Mouse (Mus musculus) forebrain, embryonic 15.5 days (tissue): ENCODE data around the gene Cdkn3. TPM values are rescaled to one million over a fixed set of nuclear protein-coding genes. Genes with fewer than 3 reads are reported as not detected.

Experiments used
- ATAC-seq: fragments of 200-750 bp; cut with Nextera tagmentation; replicated peaks from 2 replicates; pipeline ENCODE4 v1.8.0; 2017; ENCODE audit warnings: mild to moderate bottlenecking, moderate TSS enrichment, moderate library complexity
- H3K27ac ChIP-seq: fragments of 300-500 bp; sonication (generic); replicated peaks from 2 replicates; pipeline ENCODE4 v1.5.1; 2015; ENCODE audit warnings: mild to moderate bottlenecking, inconsistent platforms
- H3K27me3 ChIP-seq: fragments of 300-500 bp; sonication (generic); 2 replicates; pipeline ENCODE4 v1.6.1; 2015; ENCODE audit warnings: inconsistent platforms
- H3K36me3 ChIP-seq: fragments of 300-500 bp; sonication (generic); 2 replicates; pipeline ENCODE4 v1.6.1; 2015; ENCODE audit warnings: mild to moderate bottlenecking, inconsistent platforms
- H3K4me1 ChIP-seq: fragments of 300-500 bp; sonication (generic); 2 replicates; pipeline ENCODE4 v1.6.1; 2015; ENCODE audit warnings: inconsistent platforms
- H3K4me2 ChIP-seq: fragments of 300-500 bp; sonication (generic); replicated peaks from 2 replicates; pipeline ENCODE4 v1.6.1; 2015; ENCODE audit warnings: mild to moderate bottlenecking, inconsistent platforms
- H3K4me3 ChIP-seq: fragments of 300-500 bp; sonication (generic); 2 replicates; pipeline ENCODE4 v1.5.1; 2015; ENCODE audit warnings: mild to moderate bottlenecking, inconsistent platforms
- H3K9ac ChIP-seq: fragments of 300-500 bp; sonication (generic); replicated peaks from 2 replicates; pipeline ENCODE4 v1.6.1; 2015; ENCODE audit warnings: mild to moderate bottlenecking, inconsistent platforms
- H3K9me3 ChIP-seq: fragments of 300-500 bp; sonication (generic); 2 replicates; pipeline ENCODE4 v1.6.1; 2016; ENCODE audit warnings: inconsistent platforms
- WGBS: fragments of 180-500 bp; shearing (Covaris S2); methylation state at CpG from one replicate; pipeline ENCODE4 v1.1.7; 2015; ENCODE audit warnings: mixed read lengths; 5-methylcytosine and 5-hydroxymethylcytosine counted together
- polyA plus RNA-seq: library from polyadenylated mRNA; unstranded; fragments of >200 nt; fragmentation: Nextera tagmentation; extraction: Ambion mirVana; gene quantifications from 2 replicates; pipeline ENCODE4 v1.2.1, GENCODE M21; 2015

The Cdkn3 gene
- polyA plus RNA-seq, 1 experiment from 2014 or later, result 16.8 TPM

DNA sequence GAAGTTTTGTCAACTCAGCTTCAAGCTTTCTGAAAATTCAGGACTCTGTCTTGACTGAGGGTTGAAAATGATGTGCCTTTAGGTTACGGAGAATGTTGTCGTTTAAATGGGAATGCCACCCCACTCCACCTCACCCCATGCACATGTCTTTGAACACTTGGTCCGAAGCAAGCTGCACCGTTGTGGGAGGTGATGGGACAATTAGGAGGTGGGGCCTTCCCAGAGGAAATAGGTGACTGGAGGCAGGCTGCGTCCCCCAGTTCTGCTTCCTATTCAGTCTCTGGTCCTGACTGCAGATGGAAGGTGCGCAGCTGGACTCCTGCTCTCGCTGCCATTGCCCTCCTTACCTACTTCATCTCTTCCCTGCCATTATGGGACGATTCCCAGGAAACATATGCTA, 4.5 kb upstream of the Cdkn3 start:
- no peaks in the 10 kb centered on the region for H3K9me3 ChIP-seq
- H3K4me3 ChIP-seq, result no peak overlapping the region
- H3K4me2 ChIP-seq, result no peak overlapping the region
- no peak overlapping the region for H3K27ac ChIP-seq
- H3K9ac ChIP-seq, result no peak overlapping the region
- ATAC-seq, result no peak
- peaks cover 3% of the 10 kb centered on the region for H3K4me1 ChIP-seq
- no peaks in the 10 kb centered on the region for H3K27me3 ChIP-seq
- no peaks in the 10 kb centered on the region for H3K36me3 ChIP-seq
- WGBS, result 95% methylated on average over 8 of the region's 8 CpGs

DNA sequence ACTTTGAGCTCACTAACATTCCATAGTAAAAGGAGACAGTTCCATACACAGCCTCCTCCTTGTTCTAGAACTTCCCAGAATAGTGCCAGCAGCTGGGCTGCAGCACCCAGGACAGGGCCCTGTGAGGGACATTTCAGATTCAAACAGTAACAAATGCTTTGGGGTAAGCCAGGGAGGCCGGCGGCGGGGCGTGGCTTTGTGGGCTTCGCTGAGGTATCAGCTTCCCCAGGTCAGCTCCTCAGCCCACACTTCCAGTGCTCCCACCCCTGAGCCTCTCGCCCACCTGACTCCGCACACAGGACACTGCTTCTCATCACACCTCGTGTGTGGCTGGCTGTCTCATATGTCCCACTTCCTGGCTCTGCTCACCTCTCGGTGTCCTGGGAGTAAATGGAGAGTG, 2.6 kb upstream of the Cdkn3 start:
- Histone ChIP-seq H3K9ac (no peak overlapping the region), H3K4me1 (peaks cover 9% of the 10 kb centered on the region), H3K4me3 (no peak overlapping the region), H3K4me2 (no peak overlapping the region), H3K9me3 (no peaks in the 10 kb centered on the region), H3K27me3 (no peaks in the 10 kb centered on the region), H3K27ac (no peak overlapping the region), H3K36me3 (no peaks in the 10 kb centered on the region)
- 69% methylated on average over 9 of the region's 9 CpGs for WGBS
- ATAC-seq, result no peak

DNA sequence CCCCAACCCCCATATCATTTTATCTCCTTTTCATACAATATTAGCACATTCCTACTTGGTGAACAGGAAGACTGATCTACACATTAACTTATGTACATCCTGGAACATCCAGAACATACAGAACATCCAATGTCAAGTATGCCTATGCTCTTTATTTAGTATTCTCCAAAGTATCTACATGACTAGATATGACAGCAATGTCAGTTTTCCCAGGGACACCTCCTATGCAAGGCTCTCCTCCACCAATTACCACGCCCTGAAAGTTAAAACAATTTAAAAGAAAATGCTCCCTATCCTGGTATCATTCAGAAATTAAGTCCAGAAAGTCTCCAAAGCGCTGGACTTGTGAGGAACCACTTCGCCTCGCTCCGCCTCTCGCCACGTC, 379 bp upstream of the Cdkn3 start:
- Histone ChIP-seq H3K4me2 (peak overlapping the region; percentile 94), H3K4me3 (peak overlapping the region; percentile 56), H3K27ac (no peak overlapping the region), H3K9me3 (no peaks in the 10 kb centered on the region), H3K27me3 (no peaks in the 10 kb centered on the region), H3K36me3 (no peaks in the 10 kb centered on the region), H3K4me1 (peaks cover 9% of the 10 kb centered on the region), H3K9ac (no peak overlapping the region)
- WGBS, result 2% methylated on average over 7 of the region's 7 CpGs
- no peak for ATAC-seq

DNA sequence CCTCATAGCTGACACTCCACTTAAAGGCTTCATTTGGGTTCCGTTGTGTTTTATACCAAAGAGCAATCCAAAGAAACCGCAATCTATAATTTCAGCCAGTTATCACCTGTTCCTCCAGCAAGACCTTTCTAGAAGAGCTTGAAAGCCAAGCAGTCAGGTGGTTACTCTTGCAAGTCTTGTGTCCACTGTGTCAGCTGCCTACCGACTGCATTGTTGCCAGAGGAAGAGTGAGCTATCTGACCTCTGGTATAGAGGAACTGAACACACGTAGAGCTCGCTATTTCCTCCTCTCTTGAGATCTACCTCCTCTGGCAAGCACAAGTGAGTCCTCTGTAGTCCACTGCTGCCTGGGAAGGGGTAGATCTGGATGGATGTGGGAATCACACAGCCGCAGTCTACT, 845 bp downstream of the Cdkn3 start:
- peak overlapping the region; percentile 94 for H3K4me2 ChIP-seq
- no peak overlapping the region for H3K27ac ChIP-seq
- H3K27me3 ChIP-seq, result no peaks in the 10 kb centered on the region
- H3K4me1 ChIP-seq, result peaks cover 9% of the 10 kb centered on the region
- H3K4me3 ChIP-seq, result peak overlapping the region; percentile 56
- no peaks in the 10 kb centered on the region for H3K9me3 ChIP-seq
- H3K36me3 ChIP-seq, result no peaks in the 10 kb centered on the region
- 49% methylated on average over 6 of the region's 6 CpGs for WGBS
- peak overlapping the region; percentile 65; the same call in 1 of the 2 replicates for H3K9ac ChIP-seq
- no peak for ATAC-seq

DNA sequence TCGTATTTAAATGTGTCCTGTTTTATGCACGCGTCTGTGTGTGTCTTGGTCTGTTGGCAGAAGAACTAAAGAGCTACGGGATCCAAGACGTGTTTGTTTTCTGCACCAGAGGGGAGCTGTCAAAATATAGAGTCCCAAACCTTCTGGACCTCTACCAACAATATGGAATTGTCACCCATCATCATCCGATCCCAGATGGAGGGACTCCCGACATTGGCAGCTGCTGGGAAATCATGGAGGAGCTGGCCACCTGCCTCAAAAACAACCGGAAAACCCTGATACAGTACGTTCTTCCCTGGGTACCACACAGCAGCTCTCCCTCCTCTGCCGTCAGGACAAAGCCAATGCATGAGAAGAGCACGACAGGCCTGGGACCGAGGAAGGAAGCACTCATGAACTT, 6.8 kb downstream of the Cdkn3 start:
- Histone ChIP-seq H3K4me2 (no peak overlapping the region), H3K9me3 (no peaks in the 10 kb centered on the region), H3K9ac (no peak overlapping the region), H3K4me1 (no peaks in the 10 kb centered on the region; the same call in 1 of the 2 replicates), H3K4me3 (no peak overlapping the region), H3K27ac (no peak overlapping the region), H3K36me3 (peaks cover 12% of the 10 kb centered on the region; the same call in 1 of the 2 replicates), H3K27me3 (0 out of 2 replicates have a peak, but pooled peaks cover 6% of the 10 kb centered on the region)
- WGBS, result 61% methylated on average over 12 of the region's 12 CpGs
- ATAC-seq, result peak; percentile 87

DNA sequence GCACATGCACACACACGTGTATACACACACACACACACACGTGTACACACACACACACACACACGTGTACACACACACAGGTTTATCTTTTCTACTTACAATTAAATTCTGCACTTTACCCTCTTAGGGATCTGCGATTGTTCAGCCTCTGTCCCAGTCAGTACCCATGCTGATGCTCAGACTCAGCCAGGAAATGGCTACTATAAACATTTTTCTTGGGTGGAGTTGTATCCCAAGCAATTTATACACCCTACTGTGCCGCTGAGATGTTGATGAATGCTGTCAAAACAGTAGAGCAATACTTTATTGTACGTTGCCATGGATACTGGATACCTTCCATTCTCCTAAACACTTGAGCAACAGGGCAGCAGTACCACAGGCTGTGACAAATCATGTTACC, 9.7 kb downstream of the Cdkn3 start:
- Histone ChIP-seq H3K4me3 (no peak overlapping the region), H3K4me1 (no peaks in the 10 kb centered on the region; the same call in 1 of the 2 replicates), H3K9ac (no peak overlapping the region), H3K9me3 (no peaks in the 10 kb centered on the region), H3K36me3 (peaks cover 20% of the 10 kb centered on the region), H3K27ac (no peak overlapping the region), H3K4me2 (no peak overlapping the region), H3K27me3 (0 out of 2 replicates have a peak, but pooled peaks cover 6% of the 10 kb centered on the region)
- ATAC-seq, result no peak
- 82% methylated on average over 6 of the region's 6 CpGs for WGBS

DNA sequence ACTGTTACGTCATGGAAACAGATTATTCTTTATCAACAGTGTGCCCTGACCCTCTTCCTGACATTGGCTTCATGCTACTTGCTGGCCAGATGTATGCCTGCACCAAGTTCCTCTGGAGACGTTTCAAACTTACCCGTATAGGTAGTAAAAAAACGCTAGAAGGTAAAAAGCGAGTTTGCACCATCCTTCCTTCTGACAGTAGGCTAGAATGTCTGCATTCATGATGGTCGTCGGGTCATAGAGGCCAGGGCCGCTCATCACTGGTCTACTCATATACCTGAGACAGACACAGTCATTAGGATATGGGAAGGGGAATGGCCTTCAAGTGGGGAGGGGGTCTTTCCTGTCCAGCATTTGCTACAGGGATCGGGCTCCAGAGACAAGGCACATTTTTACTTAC, 18.4 kb downstream of the Cdkn3 start:
- Histone ChIP-seq H3K9me3 (no peaks in the 10 kb centered on the region), H3K27ac (no peak overlapping the region), H3K4me1 (no peaks in the 10 kb centered on the region), H3K27me3 (no peaks in the 10 kb centered on the region), H3K36me3 (peaks cover 62% of the 10 kb centered on the region), H3K9ac (no peak overlapping the region), H3K4me2 (no peak overlapping the region), H3K4me3 (no peak overlapping the region)
- ATAC-seq, result no peak
- whole genome bisulfite sequencing, result 97% methylated on average over 9 of the region's 9 CpGs

DNA sequence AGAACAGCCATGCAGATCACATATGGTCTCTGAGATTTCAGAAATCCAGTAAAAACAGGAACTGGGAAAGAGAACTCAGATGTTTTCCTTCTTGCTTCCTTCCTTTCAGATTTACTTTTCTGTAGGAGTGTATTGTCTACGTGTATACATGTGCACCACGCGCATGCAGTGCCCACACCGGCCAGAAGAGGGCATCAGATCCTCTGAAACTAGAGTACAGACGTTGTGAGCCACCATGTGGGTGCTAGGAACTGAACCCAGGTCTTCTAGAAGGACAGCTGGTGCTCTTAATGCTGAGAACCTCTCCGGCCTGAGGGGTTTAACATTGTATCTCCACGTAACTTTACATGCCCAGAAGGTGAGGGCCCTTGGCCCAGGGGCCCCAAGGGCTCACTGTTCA, 18.9 kb downstream of the Cdkn3 start:
- H3K9ac ChIP-seq, result no peak overlapping the region
- no peak overlapping the region for H3K27ac ChIP-seq
- WGBS, result 96% methylated on average over 7 of the region's 7 CpGs
- H3K4me1 ChIP-seq, result no peaks in the 10 kb centered on the region
- no peaks in the 10 kb centered on the region for H3K9me3 ChIP-seq
- H3K36me3 ChIP-seq, result peaks cover 62% of the 10 kb centered on the region
- no peak overlapping the region for H3K4me2 ChIP-seq
- no peaks in the 10 kb centered on the region for H3K27me3 ChIP-seq
- no peak for ATAC-seq
- no peak overlapping the region for H3K4me3 ChIP-seq

DNA sequence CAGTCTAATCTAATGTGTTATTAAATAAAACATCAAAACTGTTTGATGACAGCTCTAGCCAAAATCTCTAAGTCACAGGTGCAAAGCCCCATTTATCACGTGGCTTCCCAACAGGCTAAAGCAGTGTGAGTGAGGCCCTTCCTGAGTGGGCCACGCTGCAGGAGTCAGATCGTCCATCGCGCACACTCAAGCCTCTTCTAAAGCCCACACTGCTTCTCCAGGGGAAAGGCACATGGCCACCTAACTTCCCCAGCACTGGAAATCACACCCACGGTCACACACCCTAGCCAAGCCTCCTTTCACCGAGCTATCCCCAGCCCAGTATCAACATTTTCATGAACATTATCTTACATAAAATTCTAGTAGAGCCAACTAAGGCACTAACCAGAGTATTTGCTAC, 20.7 kb downstream of the Cdkn3 start:
- WGBS, result 96% methylated on average over 7 of the region's 7 CpGs
- peaks cover 52% of the 10 kb centered on the region for H3K36me3 ChIP-seq
- ATAC-seq, result no peak

DNA sequence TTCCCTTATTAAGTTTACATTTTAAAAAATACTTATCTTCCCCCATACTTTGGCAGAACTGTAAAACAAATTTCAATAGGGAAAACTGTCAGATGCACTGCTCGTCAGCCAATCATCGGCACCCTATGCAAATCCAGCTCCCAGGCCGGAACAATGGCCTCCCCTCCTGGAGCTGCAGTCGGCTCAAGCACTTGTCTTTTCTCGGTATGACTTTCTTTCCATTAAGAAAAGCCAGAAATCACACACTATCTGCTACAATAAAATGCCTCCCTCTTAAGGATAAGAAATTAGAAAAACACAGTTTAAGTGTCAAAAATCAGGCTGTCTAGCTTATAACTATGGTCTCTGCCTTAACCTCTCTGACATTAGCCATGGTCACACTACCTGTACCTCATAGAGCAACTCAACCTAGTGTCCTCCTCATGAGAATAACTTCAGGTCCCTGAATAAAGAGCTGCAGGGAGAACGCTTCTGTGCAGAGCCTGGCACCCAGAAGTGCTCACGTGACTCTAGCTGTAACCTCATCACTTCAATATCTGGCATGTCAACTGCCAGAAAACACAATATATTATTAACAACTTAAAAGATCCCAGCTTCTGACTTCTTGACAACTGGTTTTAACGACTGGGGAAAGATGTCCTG, 22.0 kb downstream of the Cdkn3 start:
- H3K4me3 ChIP-seq, result no peak overlapping the region
- no peak overlapping the region for H3K27ac ChIP-seq
- H3K4me1 ChIP-seq, result peaks cover 12% of the 10 kb centered on the region
- peaks cover 43% of the 10 kb centered on the region for H3K36me3 ChIP-seq
- 84% methylated on average over 8 of the region's 8 CpGs for WGBS
- no peak for ATAC-seq
- no peak overlapping the region for H3K9ac ChIP-seq
- H3K4me2 ChIP-seq, result no peak overlapping the region
- no peaks in the 10 kb centered on the region for H3K27me3 ChIP-seq
- H3K9me3 ChIP-seq, result no peaks in the 10 kb centered on the region

More for the DNA sequence above, 20.7 kb downstream of the Cdkn3 start:
- H3K4me2 ChIP-seq, result no peak overlapping the region
- H3K27ac ChIP-seq, result no peak overlapping the region
- no peak overlapping the region for H3K4me3 ChIP-seq
- peaks cover 2% of the 10 kb centered on the region for H3K4me1 ChIP-seq
- H3K9me3 ChIP-seq, result no peaks in the 10 kb centered on the region
- no peak overlapping the region for H3K9ac ChIP-seq
- no peaks in the 10 kb centered on the region for H3K27me3 ChIP-seq

DNA sequence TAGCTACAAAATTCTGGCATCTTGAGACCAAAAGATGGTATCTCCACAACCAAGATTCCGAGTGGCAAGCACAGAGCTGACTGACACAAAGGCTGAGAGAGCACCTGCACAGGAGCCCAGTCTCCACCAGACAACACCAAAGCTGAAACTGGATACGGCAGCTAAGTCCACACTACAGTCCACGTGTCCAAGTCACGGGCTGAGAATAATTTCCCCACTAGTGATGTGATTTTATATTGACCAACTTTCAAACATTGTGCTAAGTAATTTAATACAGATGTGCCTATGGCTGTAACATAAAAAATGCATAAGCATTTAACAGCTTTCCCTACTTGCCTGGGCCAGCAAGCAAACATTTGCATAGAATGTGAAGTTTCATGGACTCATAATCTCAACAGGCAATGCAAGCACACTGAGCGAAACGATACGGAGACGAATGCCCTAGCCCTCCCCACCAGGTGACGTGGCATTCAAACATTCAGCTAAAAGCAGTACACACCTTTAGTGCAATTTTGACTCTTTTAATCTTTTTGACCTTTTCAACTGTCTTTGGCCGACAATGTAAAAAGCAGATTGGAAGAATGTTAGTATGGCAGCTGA, 23.1 kb downstream of the Cdkn3 start:
- Histone ChIP-seq H3K9me3 (no peaks in the 10 kb centered on the region), H3K27me3 (no peaks in the 10 kb centered on the region), H3K4me2 (no peak overlapping the region), H3K4me1 (peaks cover 15% of the 10 kb centered on the region), H3K9ac (no peak overlapping the region), H3K4me3 (no peak overlapping the region), H3K36me3 (peaks cover 33% of the 10 kb centered on the region), H3K27ac (no peak overlapping the region)
- ATAC-seq, result no peak
- 92% methylated on average over 10 of the region's 10 CpGs for WGBS

DNA sequence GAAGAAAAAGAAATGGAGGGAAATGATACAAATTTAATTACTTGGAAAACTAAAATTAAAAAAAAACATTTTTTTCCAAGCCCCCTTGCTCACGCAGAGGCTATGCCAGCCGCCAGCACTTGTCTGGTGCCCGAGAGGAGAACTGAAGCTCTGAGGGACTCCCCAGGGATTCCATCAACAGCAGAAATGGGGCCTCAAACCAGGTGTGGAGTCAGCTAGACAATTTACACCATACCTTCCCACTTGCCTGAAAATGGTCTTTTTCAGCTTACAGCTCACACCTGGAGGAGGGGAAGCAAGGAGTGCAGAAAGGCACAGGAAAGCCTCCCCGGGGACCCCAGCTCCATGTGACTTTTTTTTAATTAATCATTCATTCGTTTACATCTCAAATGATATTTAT, 24.9 kb downstream of the Cdkn3 start:
- H3K27me3 ChIP-seq, result no peaks in the 10 kb centered on the region
- H3K4me3 ChIP-seq, result no peak overlapping the region
- 79% methylated on average over 5 of the region's 5 CpGs for WGBS
- no peak overlapping the region for H3K27ac ChIP-seq
- H3K4me1 ChIP-seq, result peaks cover 18% of the 10 kb centered on the region
- H3K4me2 ChIP-seq, result no peak overlapping the region
- no peak for ATAC-seq
- no peak overlapping the region for H3K9ac ChIP-seq
- no peaks in the 10 kb centered on the region for H3K9me3 ChIP-seq
- peaks cover 15% of the 10 kb centered on the region; the same call in 1 of the 2 replicates for H3K36me3 ChIP-seq

DNA sequence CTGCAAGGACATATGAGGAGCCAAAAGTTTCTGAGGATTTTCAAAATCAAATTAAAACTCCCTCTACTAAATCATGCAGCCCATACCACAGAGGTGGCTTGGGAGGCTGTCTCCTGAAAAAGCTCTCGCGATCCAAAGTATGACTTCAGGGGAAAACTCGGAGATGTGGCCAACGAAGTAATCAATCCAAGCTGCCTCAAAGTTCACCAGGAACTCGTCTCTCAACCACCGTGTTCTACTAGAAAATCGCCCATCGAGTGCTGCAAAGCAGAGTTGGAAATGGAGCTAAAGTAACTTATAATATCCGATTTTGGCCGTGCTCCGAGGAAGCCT, 27.1 kb downstream of the Cdkn3 start:
- H3K36me3 ChIP-seq, result peaks cover 9% of the 10 kb centered on the region; the same call in 1 of the 2 replicates
- WGBS, result under 1% methylated on average over 11 of the region's 11 CpGs
- H3K4me1 ChIP-seq, result peaks cover 18% of the 10 kb centered on the region
- H3K4me3 ChIP-seq, result peak overlapping the region; percentile 87
- peak overlapping the region; percentile 94 for H3K9ac ChIP-seq
- H3K9me3 ChIP-seq, result no peaks in the 10 kb centered on the region
- no peak for ATAC-seq
- peak overlapping the region; percentile 96 for H3K27ac ChIP-seq
- H3K27me3 ChIP-seq, result no peaks in the 10 kb centered on the region
- peak overlapping the region; percentile 57 for H3K4me2 ChIP-seq
